Mouse (Mus musculus): Measurements from ENCODE around the gene Dbp. TPM values are rescaled to one million over a fixed set of nuclear protein-coding genes. Genes with fewer than 3 reads are reported as not detected.
"Not testable (repeated sequence)": the region's sequence is repeated elsewhere in the genome, so short reads cannot be mapped to it uniquely, and the experiment has no call there.

The Dbp gene
- 1.3 and 2.5 TPM in 2 replicates for total RNA-seq (2015; ENCODE audit: low replicate concordance)
- total RNA-seq (2017; ENCODE audit: low replicate concordance), result 1.7 and 2.6 TPM in 2 replicates

DNA sequence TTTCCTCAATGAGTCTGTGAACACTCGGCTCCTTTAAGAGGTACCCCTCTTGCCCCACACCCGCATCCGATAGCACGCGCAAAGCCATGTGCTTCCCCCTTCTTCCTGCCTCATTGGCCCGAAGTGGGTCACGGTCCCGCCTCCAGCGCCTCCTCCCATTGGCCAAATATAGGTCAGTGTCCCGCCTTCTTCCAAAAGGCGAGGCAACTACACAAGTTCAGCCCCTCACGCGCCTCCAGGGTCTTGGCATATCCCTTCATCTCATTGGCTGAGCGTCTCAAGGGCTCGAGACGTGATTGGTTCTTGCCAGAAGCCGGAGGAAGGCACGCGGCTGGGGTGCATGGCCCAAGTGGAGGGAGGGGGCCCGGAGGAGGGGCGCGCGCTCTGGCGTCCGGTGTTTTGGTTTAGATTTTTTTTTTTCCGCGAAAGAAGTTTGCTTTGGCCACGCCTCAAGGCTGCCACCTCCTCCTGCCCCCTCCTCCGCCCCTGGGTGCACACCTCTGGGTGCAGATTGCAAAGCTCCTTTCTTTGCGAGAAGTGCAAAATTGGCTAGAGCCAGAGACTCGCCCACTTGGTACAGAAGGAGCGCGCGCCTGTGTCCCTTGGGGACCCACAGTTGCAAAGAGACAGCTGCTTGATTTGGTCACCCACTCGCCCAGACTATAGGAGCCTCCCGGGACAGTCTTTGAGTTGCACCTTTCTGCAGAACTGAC is at the start of gene Dbp:
TSS of gene Dbp (plus strand) at position 359 of the 713 bp plus-strand sequence.
- ATAC-seq (replicated peaks; ENCODE audit: low FRiP score, poor library complexity, severe bottlenecking), result peak; percentile 79

DNA sequence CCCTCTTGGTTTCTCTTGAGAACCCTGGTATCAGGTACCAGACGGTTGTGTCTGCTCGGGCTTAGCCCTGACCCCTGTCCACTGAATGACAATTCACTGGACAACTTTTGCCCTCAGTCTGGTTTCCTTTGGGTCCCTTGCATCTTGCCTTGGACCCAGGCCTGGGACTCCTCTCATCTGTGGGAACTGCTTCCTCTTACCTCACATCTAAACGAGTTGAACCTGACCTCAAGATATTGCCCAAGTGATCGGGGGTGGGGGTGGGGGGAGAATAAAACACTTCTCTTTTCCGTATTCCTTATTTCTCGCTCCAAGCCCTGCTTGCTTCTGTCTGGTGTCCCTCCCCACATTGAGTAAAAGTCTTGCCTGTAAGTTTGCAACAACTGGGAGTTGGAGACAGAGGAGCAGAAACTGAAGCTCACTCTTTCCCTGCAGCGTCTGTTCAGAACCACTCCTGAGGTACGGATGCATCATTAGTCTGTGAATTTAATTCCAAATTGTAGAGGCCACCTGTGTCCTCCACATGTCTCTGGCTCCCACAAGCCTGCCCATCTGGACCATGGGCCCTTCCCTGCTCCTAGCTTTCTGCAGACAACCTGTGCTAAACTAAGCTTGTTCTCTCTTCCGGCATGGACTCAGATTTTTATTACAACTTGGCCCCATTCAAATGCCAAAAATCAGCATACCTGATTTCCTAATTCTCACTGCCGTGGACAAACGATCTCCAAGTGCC is 44.0 kb upstream of the Dbp start:
- no peak for ATAC-seq (replicated peaks; ENCODE audit: low FRiP score, poor library complexity, severe bottlenecking)

DNA sequence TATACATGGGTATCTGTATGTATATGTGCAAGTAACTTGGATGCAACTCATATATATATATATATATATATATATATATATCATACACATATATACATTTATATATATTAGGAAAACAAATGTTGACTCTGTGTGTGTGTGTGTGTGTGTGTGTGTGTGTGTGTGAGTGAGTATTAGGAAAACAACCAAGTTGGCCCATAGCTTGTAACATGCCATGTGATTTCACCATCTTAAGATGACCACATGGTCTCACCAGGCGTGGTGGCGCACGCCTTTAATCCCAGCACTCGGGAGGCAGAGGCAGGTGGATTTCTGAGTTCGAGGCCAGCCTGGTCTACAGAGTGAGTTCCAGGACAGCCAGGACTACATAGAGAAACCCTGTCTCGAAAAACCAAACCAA is 43.2 kb upstream of the Dbp start:
- not testable (repeated sequence) for ATAC-seq (replicated peaks; ENCODE audit: low FRiP score, poor library complexity, severe bottlenecking)

DNA sequence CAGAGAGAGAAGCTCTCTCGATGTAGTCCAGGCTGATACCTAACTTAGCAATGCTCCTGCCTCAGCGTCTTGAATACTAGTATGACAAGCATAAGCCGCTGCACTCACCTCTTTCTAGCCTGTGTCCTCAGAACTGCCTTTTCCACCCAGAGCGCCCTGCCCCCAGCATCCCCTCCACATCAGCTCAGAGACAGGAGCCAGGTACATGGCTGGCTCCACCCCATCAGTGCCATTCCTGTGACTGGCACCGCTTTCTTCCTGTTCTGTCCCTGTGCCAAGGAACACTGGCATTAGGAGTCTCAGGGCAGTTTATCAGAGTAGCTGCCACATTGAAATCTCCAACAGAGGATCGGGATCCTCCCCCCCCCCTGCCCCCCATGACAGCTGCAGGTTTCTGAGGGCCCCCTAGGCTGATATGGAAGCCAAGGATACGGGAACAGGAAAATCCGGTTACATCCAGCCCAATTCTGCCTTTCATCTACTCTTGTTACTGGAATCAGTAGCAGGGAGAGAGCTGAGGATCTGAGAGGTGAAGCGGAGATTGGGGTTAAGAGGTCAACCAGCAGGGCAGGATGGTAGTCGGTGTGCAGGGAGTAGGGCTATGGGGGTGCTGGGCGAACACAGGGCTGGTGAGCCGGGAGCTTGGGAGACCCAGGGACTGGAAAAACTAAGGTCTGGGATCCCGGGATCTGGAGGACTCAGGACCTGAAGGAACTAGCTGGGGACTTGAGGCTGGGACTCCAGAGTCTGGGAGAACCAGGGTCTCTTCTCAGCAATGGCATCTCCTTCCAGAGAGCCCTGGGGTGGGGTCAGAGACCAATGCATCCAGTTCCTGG is 39.4 kb upstream of the Dbp start:
- no peak for ATAC-seq (replicated peaks; ENCODE audit: low FRiP score, poor library complexity, severe bottlenecking)

DNA sequence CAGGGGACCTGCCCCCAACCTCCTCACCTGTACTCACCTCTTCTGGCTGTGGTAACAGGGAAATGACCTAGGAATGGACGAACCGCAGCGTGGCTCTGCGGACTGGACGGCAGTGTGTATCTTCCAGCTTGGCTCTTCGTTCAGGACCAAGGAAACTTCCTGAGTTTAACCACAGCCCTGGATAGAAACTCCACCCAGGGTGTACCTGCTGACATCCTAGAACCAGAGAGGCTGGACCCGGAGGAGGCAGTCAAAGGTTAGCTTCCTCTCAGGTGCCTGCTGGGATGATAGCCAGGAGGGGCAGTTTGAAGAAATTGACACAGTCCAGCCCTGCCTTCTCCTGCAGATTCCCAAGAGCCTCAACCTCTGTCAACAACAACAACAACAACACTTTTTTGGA is 38.7 kb upstream of the Dbp start, which contains the start of gene Fut2:
TSS of gene Fut2 (minus strand) at position 234 of the 400 bp plus-strand sequence.
- no peak; the same call in 1 of the 2 replicates for ATAC-seq (replicated peaks; ENCODE audit: low FRiP score, poor library complexity, severe bottlenecking)

DNA sequence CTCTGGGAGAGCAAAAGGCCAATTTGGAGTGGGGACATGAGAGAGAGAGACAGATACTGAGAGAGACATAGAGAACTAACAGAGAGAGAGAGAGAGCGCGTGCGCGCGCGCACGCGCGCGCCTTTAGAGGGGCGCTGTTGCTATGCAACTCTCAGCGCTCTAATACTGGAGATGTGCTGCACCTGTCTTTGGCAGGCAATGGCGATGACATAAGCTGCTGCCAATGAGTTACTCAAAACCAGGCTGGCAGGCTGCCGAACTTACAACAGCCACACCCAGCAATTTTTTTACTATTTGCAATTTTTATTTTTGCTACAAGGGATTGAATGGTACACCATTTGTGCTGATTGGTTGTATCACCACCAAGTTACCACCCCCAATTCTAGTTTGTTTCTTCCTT is 37.1 kb upstream of the Dbp start:
- ATAC-seq (replicated peaks; ENCODE audit: low FRiP score, poor library complexity, severe bottlenecking), result no peak

DNA sequence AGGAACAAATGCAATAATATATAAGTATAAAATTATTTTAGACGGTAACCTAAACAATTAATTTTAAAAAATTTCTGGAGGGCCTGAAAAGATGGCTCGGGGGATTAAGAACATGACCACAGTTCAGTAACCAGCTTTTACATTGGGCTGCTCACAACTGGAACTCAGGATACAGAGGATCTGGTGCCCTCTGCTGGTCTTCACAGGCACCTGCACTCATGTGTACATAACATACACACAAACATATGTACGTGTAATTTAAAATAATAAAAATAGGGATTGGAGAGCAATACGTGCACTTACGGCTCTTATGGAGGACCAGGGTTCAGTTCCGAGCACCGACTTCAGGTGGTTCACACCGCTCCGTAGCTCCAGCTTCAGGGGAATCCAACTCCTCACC is 36.0 kb upstream of the Dbp start:
- no peak for ATAC-seq (replicated peaks; ENCODE audit: low FRiP score, poor library complexity, severe bottlenecking)

DNA sequence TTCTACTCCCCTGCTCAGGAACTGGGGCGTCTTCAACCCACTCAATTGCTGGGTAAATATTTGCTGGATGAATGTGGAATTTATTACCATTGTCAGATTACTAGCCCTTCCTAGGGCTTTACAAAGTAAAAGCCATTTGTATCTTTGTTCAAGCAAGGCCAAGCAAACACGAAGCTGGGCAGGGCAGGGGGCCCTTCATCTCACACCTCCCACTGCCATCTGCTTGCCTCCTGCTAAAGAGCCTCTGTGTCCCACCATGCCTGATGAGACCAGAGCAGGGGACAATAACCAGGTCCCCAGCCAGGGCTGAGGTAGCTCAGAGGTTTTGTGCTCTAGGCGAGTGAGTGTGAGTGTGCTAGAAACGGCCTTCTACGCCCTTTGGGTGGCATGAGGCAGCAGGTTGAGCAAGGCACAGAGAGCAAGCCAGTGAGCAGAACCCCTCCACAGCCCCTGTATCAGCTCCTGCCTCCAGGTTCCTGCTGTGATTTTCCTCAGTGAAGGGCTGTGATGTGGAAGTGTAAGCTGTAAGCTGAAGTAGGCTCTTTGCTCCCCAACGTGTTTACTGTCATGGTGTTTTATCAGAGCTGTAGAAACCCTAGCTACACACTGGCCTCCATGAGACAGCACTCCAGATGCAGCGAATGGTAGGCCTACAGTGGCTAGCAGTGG is 27.1 kb upstream of the Dbp start:
- ATAC-seq (replicated peaks; ENCODE audit: low FRiP score, poor library complexity, severe bottlenecking), result no peak

DNA sequence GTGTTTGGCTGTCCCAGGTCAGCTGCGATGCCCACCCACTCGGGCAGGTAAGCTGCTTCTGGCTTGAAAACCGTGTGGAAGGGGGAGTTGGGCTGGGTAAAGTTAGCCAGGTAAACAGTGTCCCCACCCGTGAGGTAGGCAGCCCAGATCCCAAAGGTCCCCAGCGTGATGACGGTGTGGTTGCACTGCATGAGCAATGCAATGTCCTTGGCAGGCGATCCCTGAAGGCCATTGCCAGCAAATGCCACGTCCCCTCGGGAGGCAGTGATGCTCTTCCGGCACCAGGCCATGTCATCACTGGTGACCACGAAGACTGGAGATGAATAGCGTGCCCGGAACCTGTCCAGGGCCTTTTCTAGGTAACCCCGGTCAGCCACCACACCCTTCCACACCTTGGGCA is 26.4 kb upstream of the Dbp start:
- no peak for ATAC-seq (replicated peaks; ENCODE audit: low FRiP score, poor library complexity, severe bottlenecking)

DNA sequence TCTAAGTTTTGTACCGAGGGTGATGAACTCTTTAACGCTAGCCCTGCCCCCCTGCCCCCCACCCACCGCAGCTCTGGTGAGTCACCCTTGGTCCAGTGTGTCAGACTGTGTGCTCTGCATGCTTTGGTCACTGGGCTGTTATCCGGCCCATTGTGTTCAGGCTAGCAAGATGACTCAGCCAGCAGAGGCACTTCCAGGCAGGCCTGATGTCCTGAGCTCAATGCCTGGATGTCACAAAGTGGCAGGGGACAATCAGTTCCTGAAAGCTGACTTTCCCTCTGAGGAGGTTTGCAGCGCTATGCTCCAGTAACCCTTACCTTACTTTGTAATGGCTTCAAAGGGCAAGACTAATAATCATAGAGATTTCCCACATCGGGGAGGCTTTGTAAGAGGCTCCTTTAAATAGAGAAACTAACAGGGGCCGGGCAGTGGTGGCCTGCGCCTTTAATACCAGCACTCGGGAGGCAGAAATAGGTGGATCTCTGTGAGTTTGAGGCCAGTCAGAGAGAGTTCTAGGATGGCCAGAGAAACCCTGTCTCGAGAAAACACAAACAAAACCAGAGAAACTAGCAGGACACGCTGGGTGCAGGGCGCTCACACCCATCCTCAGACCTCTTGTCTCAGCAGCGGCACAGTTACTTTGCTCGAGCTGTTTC is 24.8 kb upstream of the Dbp start:
- no peak for ATAC-seq (replicated peaks; ENCODE audit: low FRiP score, poor library complexity, severe bottlenecking)

DNA sequence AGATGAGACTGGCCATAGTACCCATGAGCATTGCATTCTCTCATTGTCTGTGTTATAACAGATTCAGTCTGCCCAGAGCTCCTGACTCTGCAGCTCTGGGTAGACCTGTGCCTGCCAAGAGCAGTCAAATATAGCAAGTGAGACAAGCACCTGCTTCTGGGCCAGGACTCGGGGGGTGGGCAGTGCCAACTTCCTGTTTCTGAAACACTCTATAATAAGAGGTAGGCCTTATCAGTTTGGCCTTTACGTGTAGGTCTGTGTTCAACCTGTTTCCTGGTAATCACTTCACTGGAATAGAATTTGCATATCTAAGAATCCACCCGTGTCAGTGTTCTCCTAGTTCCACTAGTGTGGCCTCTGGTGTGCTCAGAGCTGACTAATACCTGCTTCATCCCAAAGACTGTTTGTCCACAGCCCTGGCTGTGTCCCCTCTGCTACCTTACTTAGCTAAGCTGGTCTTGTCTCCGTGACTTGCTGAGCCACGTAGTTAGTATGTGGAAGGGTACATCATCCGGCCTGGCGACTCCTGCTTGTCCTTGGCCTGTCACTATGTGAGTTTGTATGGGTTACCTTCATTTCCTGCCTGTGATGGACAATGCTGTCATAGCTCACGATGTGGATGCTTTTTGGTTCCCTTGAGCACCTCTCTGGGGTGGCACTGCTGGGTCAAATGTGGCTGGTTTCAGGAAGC is 23.7 kb upstream of the Dbp start:
- ATAC-seq (replicated peaks; ENCODE audit: low FRiP score, poor library complexity, severe bottlenecking), result no peak

DNA sequence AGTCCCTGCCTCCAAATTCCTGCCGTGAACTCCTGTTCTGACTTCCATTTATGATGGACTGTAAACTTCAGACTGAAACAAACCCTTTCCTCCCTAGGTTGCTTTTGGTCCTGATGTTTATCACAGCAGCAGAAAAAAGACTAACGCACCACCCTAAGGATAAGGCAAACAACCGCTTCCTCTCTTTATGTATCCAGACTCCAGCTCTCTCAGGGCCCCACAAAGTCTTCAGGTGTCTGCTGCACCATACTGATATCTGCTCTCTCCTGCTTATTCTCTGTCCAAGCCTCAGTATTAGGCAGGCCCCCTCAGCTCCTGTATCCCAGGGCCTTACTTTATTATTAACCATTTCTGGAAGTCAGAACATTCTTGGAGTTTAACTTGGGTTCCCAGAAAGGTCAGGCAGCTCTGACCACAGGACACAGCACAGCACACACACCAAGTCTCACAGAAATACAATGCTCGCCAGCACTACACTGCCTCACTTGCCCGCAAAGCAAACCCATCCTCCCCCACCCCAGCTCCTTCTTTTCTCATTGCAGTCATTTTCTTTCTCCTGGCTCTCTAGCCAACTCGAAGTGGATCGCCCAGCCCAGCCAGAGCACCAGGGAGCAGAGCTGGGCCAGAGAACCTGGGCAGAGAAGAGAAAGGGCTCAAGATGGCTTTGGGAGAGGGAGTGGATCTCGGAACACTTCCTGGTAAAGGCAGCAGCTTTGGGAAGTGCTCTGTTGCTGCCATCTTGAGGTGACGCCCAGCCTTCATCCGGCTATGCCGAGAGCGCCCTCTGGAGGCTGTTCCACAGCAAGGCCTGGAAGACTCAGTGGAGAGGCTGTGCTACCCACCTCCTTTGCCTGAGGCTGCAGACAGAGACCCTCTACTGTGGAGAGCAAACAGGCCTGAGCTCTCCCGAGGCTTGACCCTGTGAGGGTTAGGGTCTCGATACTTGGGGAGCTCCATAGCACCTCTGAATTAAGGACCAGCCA is 22.5 kb upstream of the Dbp start:
- ATAC-seq (replicated peaks; ENCODE audit: low FRiP score, poor library complexity, severe bottlenecking), result peak; percentile 50; the same call in 1 of the 2 replicates

DNA sequence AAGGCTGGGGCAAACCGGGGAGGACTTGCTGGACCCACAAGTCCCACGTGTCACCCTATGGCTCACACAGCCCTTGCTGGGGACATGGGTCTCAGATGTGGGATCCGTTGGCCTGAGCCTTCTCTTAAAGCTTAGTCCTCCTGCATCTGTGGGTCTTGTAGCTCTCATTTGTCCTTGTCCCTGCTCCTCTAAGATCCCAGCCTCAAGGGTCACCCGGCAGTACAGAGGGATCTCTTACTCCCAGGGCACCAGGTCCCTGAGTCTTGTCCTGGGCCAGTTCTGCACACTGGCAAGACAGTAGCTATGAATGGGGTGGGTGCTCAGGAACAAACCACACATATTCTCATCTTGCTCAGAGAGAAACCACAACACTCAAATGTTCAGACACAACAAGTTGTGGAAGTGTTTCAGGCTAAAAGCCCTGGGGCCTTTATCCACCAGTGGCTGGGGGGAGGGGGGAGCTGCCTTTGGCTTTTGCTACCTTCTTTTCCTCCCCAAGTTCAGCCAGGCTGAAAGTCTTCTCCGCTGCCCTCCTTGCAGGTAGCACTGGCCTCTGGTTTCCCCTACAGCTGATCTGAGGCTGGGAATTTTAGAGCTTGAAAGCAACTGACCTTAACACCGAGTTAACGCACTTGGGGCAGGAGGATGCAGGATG is 21.4 kb upstream of the Dbp start, which contains the start of gene Ntn5:
TSS of gene Ntn5 (plus strand) at position 627 of the 655 bp plus-strand sequence.
- no peak for ATAC-seq (replicated peaks; ENCODE audit: low FRiP score, poor library complexity, severe bottlenecking)

DNA sequence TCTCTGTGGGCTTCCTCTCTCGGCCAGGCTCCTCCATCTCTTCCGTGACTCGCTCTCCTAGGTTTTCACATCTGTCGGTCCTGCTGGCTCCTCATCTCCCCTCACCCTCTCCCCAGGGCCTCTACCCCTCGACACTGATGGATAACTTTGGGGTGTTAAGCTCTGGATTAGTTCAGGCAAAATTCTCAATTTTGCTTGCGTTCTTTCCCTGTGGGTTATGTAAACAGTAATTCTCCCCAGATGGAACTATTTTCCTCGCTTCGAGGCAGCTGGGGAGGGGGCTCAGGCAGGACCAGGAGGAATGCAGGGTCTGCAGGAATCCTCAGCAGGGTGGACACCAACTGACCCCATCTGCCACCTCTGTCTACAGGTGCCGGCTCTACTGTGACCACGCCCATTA is 19.1 kb upstream of the Dbp start:
- no peak for ATAC-seq (replicated peaks; ENCODE audit: low FRiP score, poor library complexity, severe bottlenecking)

DNA sequence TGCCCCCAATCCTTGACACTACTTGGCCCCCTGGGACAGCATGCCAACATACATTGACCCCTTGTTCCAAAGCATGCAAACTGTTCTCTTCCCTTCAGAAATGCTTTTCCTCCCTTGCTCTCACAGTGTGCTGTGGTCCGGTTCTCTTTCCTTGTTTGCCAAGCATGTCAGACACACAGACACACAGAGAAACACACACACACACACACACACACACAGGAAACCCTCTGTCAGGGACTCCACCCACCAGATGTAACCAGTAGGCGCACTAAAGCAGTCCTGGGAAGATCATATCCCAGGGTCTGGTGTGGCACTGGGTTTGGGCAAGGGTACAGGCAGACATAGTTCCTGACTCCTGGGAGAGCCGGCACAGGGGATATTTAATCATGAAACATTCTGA is 18.0 kb upstream of the Dbp start:
- no peak for ATAC-seq (replicated peaks; ENCODE audit: low FRiP score, poor library complexity, severe bottlenecking)

DNA sequence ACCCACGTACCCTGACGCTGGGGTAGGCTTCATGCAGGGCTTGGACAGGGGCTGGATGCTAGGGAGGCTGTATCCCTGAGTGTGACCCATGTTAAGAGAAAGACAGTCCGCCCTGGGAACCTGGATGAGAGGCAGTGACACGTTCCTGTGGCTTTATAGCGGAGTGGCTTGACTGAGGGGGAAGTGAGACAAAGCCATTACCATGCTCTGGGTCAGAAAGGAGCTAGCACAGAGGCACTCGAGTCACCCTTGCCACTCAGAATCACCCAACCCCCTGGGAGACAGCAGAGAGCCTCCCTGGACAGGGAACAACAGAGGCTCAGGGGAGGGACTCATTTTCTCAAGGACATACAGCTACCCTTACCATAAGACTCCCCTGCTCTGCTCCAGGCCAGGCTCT is 15.8 kb upstream of the Dbp start:
- no peak for ATAC-seq (replicated peaks; ENCODE audit: low FRiP score, poor library complexity, severe bottlenecking)

DNA sequence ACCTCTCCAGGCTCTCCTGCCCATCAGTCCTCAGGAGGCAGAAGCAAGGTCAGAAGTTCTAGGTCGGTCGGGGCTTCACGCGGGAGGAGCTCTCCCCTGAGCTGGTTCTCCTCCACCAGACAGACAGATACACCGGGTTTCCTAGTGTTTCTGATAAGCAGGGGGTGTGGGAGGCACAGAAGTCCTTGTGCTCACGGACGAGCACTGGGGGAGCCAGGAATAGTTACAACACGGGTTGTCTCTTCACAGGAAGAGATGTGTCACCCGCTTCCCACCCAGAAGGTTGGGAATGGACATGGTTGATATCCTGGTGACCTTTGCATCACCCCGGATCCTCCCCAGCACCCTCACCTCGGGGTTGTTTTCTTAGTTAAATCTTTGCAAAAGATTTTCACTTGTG is 15.1 kb upstream of the Dbp start:
- no peak for ATAC-seq (replicated peaks; ENCODE audit: low FRiP score, poor library complexity, severe bottlenecking)

All from erythroid progenitor cell, adult 5-6 weeks (primary cell).